Mouse (Mus musculus): Measurements from ENCODE around the gene Selenoo.

Gene Selenoo

DNA sequence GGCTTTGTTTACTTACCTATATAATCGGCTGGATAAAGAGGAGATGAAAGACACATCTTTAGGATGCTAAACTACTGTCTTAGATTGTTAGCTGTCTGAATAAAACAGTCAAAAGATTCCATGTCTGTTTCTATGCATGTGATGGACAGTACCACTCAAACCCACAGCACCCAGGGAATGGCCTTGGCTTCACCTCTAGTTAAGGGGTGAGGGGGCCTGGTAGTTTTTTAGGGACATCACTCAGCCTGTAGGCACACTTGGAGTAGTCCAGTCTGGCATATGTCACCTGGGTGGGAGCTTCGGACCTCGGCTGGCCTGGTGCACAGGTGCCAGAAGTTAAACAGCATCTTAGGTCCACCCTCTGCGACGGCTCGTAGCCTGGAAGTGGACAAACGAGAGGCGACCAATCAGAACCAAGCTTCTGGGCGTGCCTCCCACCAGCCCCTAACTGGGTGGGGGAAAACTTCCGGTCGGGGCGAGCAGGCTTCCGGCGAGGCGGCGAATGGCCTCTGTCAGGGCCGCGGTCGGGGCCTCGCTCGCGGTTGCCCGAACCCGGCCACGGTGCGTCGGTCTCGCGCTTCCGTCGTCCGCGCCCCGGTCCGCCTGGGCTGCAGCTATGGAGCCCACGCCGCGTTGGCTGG is at the start of gene Selenoo:
Selenoo (plus strand) TSS at position 478 of the 641 bp plus-strand sequence.
- peak; percentile 90 to 93 for DNase-seq (ENCODE audit: low spot score in 2 of 2)

DNA sequence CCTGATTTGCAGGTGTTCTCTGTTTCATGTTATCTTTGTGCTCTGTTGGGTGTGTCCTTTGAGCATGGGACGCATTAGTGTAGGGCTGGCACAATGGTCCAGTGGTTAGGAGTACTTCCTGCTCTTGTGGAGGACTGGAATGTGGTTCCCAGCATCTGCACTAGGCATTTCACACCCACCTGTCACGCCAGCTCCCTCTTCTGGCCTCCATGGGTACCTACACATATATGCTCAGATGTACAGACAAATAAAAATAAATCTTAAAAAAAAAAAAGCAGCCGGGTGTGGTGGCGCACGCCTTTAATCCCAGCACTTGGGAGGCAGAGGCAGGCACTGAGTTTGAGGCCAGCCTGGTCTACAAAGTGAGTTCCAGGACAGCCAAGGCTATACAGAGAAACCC is 44.5 kb upstream of the Selenoo start:
- DNase-seq (ENCODE audit: low spot score in 2 of 2): no peak

DNA sequence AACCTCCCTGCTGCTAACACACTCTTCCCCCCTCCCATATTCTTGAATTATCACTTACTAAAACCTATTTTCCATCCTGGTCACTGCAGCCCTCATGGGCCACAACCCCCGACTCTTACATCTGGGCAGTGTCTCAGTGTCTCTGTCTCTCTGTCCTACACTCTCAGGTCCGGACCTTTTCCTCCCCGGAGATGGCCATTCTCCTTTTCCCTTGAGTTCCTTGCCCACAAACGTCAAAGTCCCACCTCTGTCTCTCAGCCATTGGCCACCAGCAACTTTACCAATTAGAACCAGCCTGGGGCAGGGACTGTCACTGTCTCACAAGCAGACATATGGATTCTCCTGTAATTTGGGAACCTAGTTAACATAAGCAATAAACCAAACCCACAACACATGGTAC is 42.5 kb upstream of the Selenoo start:
- no peak for DNase-seq (ENCODE audit: low spot score in 2 of 2)

DNA sequence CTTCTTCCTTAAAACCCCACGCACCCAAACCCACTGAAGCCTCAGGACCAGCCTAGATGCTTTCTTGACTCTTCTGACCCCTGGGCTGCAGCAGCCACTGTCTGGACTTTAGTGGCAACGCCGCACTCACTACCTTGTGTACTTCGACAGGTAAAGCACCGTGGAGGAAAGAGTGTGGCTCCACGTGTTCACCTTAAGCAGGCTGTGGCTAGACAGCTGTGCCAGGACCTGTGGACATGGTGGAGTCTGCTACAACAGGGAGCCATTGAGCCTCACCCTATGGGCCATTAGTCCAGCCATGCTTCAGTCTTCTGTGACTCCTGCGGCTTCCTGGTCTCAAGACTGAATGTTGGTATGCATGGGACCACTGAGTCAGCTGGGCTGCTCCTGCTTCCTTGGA is 34.2 kb upstream of the Selenoo start:
- no peak for DNase-seq (ENCODE audit: low spot score in 2 of 2)

DNA sequence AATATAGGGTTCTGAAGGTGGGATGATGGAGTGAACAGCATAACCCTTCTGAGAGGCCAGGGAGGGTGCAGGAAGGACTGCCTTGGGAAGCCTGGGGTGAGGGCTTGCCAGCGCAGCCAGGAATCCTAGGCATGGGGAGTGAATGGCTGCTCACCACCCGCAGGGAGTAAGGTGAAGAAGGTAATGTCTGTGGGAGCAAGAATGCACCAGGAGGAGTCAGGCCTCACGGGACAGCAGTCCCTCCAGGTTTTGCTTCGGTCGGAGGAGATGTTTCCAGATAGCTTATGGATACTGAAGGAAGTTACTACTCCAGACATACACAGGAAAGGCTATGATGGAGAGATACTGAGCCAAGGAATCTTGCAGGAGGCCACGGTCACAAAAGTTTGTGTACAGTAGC is 30.1 kb upstream of the Selenoo start:
- DNase-seq (ENCODE audit: low spot score in 2 of 2): no peak

DNA sequence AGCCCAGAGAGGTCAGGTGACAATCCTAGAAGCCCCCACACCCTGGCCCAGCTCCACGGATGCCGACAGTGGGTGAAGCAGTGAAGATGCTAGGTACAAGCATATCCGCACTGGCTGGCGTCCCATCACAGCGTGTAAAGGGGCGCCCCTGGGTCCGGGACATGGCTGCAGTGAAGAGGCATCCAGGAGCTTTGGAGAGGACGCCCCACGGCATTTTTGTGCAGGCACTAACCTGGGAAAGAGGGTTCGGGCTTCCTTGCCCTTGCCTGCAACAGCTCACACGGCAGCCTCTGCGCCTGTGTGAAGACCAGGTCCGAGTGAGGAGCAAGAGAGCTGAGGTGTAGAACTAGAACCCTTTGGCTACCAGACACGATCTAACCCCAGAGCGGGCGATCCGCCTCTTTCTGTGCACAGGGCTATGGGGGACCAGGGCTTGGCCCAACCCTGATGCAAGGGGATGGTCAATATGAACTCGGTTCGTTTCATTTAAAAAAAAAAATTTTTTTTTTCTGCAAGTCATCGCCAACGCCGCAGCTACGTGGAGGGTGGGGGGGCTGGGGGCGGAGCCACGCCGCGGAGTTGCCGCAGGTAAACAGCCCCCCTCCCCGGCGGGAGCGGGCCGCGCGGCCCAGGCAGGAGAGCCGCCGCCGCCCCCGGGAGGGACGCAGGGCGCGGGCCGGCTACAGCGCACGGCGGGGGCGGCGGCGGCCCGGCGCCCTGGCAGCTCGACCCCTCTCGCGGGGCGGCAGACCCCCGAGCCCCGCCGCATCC is 29.5 kb upstream of the Selenoo start, which contains the start of gene Panx2:
Panx2 (plus strand) TSS at position 574 of the 771 bp plus-strand sequence.
- DNase-seq (ENCODE audit: low spot score in 2 of 2): no peak

DNA sequence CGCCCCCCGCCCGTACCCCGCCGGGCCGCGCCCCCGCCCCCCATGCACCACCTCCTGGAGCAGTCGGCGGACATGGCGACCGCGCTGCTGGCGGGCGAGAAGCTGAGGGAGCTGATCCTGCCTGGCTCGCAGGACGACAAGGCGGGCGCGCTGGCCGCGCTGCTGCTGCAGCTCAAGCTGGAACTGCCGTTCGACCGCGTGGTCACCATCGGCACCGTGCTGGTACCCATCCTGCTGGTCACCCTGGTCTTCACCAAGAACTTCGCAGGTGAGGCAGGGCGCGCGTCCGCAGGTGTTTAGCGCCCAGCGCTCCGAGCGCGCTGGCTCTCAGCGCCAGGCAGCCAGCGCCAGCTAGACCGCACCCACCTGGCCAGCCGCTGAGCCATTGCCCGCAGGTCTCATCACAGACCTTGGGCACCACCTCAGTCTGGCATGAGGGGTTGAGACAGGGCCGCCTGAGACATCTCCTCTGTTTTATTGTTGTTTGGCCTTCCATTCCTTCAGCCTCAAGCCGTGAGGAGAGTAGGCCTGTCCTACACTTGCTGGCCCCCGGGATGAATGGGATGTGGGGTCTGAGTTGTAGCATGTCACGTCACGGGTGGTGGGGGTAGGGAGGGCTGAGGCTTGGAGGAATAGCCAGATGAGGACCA is 28.7 kb upstream of the Selenoo start:
- no peak for DNase-seq (ENCODE audit: low spot score in 2 of 2)

DNA sequence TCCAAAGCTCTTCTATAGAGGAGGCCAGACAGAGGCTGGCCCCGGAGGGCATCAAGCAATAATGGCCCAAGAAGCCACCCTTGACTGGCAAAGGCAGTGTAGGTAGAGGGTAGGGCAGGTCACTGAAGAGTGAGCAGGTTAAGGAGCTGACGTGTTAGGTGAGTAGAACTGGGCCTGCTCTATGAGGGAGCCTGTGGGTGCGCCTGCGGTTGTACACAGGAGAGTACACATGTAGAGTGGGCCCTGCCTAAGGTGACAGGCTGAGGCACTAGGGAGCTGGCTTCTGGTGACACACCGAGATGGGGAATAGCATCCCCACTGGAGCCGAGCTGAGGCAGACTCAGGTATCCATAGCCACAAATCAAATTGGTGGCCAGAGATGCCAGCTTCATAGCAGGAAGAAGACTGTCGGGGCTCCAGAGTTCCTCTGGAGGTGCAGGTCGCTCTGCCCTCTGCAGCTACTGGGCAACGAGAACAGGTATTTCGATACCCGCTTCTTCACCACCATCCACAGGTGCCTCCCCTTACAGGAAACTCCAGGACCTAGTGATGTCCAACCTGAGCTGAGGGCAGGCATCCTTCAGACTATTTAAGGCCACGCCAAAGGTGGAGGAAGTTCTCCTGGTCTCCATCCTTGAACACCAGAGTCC is 27.9 kb upstream of the Selenoo start:
- no peak for DNase-seq (ENCODE audit: low spot score in 2 of 2)

DNA sequence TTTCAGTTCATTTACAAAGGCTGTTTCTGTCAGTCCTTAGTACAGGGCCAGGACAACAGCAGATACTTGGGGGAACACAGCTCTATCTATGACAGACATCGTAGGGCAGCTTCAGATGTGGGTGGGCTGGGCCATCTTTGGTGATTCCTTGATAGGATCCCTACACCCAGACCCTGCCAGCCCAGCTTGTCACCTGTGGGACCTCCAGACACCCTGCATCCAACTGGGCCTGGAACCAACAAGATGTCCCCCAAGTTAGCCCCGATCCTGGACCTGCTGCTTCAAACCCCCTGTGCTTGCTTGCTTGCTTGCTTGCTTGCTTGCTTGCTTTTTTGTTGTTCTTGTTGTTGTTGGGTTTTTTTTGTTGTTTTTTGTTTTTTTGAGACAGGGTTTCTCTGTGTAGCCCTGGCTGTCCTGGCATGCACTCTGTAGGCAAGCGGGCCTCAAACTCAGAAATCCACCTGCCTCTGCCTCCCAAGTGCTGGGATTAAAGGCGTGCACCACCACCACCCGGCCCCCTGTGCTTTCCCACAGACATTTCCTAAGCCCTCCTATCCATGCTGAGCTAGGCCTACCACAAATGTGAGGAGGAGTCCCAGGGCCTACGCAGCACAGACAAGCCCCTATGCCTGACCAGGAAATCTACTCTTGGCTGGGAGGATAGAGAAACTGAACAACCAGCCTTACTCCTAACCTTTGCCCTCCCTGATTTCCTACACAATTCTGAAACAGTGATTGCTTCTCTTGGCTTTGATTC is 26.9 kb upstream of the Selenoo start:
- DNase-seq (ENCODE audit: low spot score in 2 of 2): no peak

DNA sequence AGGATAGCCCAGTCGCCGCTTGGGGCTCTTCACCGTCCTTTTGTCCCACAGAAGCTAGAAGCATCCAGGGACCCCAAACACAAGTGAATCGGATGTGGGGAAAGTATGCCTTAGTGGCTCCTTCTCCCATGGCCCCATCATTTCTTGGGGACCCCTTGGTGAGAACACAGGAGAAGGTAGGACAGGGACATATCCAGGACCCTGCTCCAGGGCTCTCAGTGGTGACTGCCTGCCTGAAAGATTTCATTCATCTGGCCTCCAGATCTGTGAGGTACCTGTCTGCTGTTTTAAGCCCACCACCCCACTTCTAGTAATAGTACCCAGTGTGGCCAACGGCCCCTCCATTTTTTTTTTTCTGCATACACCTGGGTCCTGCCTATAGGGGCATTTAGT is 26.4 kb upstream of the Selenoo start:
- DNase-seq (ENCODE audit: low spot score in 2 of 2): no peak

DNA sequence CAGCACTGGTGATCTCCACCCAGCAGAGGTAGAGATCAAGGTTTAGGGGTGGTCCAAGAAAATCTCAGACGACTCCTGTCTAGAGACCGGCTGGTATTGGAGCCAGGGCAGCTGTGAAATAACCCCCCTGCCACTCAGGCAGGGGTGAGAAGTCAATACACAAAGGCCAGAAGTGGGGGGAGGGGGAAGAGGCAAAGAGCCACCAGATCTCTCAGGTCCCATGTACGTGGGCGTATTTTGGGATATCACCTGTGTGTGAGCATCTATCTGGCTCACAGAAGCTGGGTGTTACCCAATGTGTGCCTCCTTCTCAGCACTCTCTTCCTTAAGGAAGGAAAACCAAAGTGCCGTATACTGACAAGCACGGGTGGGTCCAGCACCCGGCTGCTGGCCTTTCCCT is 25.9 kb upstream of the Selenoo start:
- DNase-seq (ENCODE audit: low spot score in 2 of 2): no peak

DNA sequence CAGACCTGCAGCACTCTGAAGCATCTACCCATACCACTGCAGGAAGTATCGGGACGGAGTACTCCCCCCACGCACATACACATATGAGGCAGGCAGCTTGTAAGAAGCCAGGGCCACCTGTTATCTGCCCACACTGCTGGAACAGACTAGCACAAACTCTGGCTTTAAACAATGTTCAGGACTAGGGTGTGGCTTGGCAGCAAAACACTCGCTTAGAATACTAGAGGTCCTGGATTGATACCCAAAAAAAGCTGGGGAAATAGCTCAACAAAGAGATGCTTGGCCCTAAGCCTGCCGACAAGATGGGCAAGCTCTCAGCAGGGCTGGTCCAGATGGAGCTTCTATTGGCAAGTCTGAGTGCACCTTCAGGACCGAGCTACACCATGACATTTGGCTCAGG is 25.3 kb upstream of the Selenoo start:
- DNase-seq (ENCODE audit: low spot score in 2 of 2): no peak

DNA sequence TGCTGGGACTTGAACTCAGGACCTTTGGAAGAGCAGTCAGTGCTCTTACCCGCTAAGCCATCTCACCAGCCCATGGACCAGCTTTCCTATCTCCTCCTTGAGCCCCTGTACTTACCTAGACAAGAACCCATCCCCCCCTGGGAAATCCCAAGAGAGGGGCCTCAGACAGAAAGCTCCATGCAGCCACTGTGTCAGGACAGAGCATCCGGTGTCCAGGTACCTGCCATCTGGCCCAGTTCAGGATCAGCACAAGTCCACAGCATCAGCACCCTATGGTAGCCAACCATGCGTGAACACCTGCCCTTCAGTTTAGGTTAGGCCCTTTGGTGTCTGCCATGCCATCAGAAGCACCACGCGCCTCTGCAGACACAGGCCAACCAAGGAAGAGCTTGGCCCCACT is 24.0 kb upstream of the Selenoo start:
- no peak for DNase-seq (ENCODE audit: low spot score in 2 of 2)

DNA sequence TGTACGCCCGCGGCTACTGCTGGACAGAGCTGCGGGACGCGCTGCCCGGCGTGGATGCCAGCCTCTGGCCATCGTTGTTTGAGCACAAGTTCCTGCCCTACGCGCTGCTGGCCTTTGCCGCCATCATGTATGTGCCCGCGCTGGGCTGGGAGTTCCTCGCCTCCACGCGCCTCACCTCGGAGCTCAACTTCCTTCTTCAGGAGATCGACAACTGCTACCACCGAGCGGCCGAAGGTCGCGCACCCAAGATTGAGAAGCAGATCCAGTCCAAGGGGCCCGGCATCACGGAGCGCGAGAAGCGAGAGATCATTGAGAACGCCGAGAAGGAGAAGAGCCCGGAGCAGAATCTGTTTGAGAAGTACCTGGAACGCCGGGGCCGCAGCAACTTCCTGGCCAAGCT is 21.3 kb upstream of the Selenoo start:
- DNase-seq (ENCODE audit: low spot score in 2 of 2): no peak

DNA sequence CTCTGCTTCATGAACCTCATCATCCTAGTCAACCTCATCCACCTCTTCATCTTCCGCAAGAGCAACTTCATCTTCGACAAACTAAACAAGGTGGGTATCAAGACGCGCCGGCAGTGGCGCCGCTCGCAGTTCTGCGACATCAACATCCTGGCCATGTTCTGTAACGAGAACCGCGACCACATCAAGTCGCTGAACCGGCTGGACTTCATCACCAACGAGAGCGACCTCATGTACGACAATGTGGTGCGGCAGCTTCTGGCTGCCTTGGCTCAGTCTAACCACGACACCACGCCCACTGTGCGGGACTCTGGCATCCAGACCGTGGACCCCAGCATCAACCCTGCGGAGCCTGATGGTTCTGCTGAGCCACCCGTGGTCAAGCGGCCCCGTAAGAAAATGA is 20.7 kb upstream of the Selenoo start:
- DNase-seq (ENCODE audit: low spot score in 2 of 2): no peak

DNA sequence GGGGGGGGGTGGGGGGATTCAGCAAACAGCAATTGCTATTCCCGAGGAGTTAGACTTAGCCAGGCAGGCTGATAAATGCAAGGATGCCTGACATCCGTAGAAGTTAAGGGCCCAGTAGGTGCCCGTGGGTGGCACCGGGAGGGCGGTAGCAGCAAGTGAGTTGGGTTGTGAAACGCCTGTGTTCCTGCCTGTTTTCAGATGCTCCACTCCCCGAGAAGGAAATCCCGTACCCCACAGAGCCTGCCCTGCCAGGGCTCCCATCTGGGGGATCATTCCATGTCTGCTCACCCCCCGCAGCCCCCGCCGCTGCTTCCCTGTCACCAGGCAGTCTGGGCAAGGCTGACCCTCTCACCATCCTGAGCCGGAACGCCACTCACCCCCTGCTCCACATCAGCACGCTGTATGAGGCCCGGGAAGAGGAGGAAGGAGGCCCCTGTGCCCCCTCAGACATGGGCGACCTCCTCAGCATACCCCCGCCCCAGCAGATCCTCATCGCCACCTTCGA is 19.5 kb upstream of the Selenoo start:
- DNase-seq (ENCODE audit: low spot score in 2 of 2): no peak

DNA sequence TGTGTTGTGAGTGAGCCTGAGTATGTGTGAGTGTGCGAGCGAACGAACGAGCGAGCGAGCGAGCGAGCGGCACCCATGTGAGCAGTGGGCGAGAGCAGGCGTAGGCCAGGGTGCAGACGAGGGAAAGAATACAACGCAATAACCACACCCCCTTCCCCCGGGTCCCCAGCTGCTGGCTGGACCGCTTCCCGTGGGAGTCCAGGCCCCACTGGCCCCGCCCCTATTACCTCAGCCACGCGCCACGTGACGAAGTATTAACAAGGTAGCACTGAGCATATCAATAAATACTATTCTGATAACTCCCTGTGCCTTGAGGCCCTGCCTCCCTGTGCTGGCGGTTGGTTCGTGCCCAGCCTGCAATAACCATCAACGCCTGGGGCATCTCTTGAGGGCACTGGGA is 18.3 kb upstream of the Selenoo start:
- no peak for DNase-seq (ENCODE audit: low spot score in 2 of 2)

DNA sequence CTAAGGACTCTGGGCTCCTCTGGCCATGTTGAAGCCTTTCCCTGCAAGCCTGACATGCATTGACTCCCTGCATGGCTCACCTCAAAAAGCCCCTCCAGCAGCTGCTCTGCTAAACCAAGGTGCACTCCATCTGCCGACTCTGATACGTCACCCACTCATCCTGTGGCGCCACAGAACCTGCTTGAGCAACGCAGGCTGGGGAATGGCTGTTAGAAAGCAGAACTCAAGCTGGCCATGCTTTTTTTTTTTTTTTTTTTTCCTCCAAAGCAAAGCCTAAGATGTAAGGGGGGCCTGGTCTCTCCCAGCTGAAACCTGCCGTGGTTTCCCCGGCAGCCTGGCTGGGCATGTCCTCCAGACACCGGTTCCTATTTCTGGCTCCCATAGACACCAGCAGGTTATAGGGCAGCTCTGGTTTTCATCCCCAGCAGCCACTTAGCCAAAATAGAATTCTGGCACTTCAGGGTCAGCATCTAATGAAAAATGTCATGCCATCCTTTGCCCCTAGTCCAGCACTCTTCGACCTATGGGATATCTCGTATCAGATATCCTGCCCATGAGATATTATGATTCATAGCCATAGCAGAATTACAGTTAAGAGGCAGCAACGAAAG is 14.8 kb upstream of the Selenoo start:
- DNase-seq (ENCODE audit: low spot score in 2 of 2): peak; percentile 50 to 67

DNA sequence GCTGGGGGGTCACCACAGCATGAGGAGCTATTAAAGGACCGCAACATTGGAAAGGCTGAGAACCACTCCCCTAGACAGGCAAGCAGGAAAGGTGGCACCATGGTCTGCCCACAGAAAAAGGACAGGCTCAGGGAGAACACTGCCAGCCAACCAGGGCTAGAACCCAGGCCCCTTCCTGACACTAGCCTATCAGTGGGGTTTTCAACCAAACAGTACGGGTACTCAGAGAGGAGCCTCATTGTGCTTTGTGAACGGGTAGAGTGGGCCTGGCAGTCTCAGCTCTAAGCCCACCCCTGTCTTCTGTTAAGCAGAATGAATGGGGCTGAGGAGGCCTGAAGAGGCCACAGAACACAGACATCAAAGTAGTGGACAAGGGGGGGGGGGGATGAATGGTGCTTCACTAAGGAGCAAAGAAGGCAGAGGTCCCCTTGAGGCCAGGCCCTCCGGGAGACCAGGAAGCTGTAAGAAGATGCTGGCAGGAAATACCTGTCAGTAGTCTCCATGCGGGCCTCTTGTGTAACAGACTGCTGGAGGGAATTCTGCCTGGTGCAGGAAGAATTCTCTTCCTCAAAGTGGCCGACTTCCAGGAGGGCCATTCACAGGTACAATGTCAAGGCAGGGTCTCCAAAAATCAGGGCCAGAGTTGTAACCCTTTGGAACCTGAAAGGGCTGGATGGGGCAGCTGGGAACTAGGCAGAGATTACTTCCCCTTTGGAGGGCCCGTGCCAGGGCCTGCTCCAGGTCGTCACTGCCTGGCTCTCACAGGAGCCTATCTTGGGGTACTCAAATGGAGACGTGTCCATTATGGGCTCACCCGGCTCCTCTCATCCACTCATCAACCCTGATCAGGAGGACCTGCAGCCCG is 14.0 kb upstream of the Selenoo start, which contains the start of gene Trabd:
Trabd (plus strand) TSS at position 512 of the 865 bp plus-strand sequence.
- DNase-seq (ENCODE audit: low spot score in 2 of 2): peak in 1 of 2 experiments; percentile 48
